Mouse (Mus musculus): Measurements from ENCODE around the gene Mmp14.

The Mmp14 gene

DNA sequence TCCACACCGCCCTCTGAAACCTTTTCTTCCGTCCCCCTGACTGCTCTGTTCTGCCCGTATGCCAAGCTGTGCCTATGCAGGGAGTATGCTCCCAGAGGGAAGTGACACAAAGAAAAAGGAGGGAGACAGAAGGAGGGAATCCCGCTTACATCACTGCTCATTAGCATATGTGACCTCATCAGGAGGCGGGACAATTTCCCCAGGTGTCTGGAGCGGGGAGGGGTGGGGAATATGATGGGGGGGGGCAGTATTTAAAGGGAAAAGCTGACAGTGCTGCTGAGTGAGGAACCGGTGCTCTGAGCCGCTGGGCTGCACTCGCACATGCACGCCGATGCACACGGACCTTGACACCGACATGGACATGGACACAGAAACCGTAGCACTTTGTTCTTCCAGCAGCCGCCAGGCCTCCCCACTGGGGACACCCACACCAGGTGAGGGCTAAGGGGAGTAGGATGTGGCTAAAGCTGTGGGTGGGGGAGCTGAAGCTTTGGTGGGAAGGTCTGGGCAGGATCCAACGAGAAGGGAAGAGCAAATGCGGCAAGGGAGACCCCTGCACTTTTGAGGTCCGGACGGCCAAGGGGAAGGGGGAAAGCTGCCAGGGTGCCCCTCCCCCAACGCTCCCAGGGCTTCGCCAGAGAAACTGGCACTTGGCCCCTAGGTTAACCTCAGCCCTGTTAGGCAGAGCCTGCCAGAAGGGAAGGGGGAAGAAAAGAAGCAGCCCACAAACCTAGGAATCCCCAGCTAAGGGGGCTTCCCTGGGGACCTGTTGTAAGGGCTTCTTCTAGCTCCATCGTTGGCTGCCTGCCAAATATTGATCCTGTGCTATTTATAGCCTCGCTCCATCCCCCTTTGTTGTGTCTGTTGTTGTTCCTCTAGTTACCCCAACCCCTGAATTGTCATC, 44.8 kb downstream of the Mmp14 start, which contains the start of gene Rem2:
Gene Rem2 (plus strand): TSS at position 160 of the 904 bp plus-strand sequence.
- no peak for DNase-seq (ENCODE audit: low read depth)

GRCm38 (mm10) chr14:54477172-54477909, 45.9 kb downstream of the Mmp14 start:
- no peak for DNase-seq (ENCODE audit: low read depth)

DNA sequence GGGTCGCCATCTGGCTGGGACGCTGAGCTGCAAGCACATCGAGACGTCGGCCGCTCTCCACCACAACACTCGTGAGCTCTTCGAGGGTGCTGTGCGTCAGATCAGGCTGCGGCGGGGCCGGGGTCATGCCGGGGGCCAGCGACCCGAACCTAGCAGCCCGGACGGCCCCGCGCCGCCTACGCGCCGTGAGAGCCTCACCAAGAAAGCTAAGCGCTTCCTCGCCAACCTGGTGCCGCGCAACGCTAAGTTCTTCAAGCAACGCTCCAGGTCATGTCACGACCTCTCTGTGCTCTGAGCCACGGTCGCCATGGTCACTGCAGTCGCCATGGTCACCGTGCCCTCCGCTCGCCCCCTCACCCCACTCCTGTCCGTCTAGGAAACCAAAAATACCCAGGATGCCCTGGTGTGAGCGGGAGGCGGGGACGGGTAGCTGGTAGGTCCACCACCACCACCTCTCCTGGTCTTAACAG, 48.1 kb downstream of the Mmp14 start:
- no peak for DNase-seq (ENCODE audit: low read depth)

- no peak for DNase-seq (ENCODE audit: low read depth)
These were observed 49.3 kb downstream of the Mmp14 start for GRCm38 (mm10) chr14:54480673-54481072.

GRCm38 (mm10) chr14:54481402-54481801, 50.0 kb downstream of the Mmp14 start:
- peak; percentile 99 for DNase-seq (ENCODE audit: low read depth)

- peak; percentile 74 for DNase-seq (ENCODE audit: low read depth)
These were observed 51.1 kb downstream of the Mmp14 start for GRCm38 (mm10) chr14:54482498-54482897.

- no peak for DNase-seq (ENCODE audit: low read depth)
These were observed 54.5 kb downstream of the Mmp14 start for GRCm38 (mm10) chr14:54485899-54486298.

DNA sequence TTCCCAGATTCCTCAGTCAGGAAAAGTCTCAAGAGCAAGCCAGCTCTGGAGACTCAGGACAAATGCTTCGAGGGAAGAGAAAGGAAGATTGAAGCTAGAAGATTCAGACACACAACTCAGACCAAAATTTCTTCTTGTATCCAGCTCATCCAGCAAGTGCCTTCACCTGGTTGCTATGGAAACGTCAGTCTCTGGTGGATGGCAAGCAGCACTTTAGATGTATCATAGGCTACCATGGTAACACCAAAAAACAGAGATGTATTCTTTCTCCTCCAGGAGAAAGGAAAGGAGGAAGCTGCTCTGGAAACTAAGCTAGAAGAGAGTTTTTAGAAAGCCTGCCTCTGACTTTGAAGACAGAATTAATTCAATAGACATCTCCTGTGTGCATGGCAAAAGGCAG, 56.3 kb downstream of the Mmp14 start:
- DNase-seq (ENCODE audit: low read depth), result no peak

GRCm38 (mm10) chr14:54488350-54488749, 56.9 kb downstream of the Mmp14 start:
- no peak for DNase-seq (ENCODE audit: low read depth)

DNA sequence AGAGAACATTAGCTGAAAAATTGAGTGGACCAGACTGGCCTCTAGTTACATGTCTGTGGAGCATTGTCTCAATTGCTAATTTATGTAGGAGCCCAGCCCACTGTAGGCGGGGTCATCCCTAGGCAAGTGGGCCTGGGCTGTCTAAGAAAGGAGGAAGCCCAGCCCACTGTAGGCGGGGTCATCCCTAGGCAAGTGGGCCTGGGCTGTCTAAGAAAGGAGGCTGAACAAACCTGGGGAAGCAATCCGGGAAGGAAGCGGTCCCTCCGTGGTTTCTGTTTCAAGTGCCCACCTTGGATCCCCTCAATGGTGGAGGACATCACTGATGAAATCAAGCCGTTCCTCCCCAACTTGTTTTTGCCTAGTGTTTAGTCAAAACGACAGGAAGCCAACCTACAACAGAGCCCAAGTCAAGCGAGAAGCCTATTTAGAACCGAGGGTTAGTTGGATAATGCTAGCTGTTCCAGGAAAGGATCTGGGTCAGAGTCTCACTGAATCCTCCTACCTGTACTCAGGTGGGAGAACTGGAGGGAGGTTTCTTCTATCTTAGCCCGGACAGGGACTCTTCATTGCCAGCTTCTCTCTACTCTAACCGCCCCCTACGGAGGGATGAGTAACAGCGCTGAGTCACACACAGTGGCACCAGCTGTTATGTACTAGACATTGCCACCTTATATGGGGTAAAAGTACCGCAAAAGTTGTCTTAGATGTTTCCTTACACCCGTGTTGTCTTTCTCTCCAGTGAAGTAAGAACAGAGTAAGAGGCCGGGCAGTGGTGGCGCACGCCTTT, 61.1 kb downstream of the Mmp14 start:
- DNase-seq (ENCODE audit: low read depth), result peak; percentile 93

- no peak for DNase-seq (ENCODE audit: low read depth)
These were observed 61.8 kb downstream of the Mmp14 start for GRCm38 (mm10) chr14:54493236-54493635.

DNA sequence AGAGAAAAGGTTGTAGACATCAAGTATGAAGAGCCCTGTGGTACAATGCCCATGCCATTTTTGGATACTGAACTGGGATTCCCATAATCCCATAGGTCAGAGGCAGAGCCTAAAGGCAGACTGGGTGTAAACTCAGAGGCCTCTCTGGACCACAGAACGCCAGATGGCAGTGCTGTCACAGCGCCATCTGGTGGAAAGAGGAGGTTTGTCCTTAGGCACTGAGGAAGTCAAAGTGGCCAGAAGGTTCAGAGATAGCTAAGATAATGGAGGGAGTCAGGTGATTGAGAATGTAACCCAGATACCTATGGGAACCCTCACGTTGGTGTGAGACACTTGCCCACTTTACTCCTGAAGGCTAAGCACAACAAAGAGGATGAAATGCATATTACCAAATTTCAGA, 62.8 kb downstream of the Mmp14 start:
- peak; percentile 84 for DNase-seq (ENCODE audit: low read depth)

All from 416B (cell line).